In genomic region chr1:42243458-42243855, GRCm38 (mm10) we compare ENCODE assay signal across 8 mouse cellular contexts.
A peak's percentile ranks its signal among the peaks of the same experiment; 100 is the strongest.
DNase-seq lines count a peak whose midpoint lies in the region; ATAC-seq lines count a peak whose summit lies in the region.

No protein-coding gene starts in this region.

- H3K27ac ChIP-seq in heart, embryonic 12.5 days (ENCODE audit: poor library complexity, severe bottlenecking) = no peak overlapping the region
- H3K27ac ChIP-seq in hindbrain, embryonic 12.5 days = peak overlapping the region; percentile 91
- peak overlapping the region; percentile 88 for H3K27ac ChIP-seq in midbrain, embryonic 14.5 days (replicated peaks; ENCODE audit: low read depth, low read length)

- H3K27me3 ChIP-seq in heart, embryonic 12.5 days (replicated peaks) = no peaks in the 10 kb centered on the region
- no peaks in the 10 kb centered on the region for H3K27me3 ChIP-seq in hindbrain, embryonic 12.5 days
- no peaks in the 10 kb centered on the region for H3K27me3 ChIP-seq in midbrain, embryonic 14.5 days (ENCODE audit: control insufficient read depth, insufficient read depth, low read length)

- 37% methylated on average over 5 of the region's 5 CpGs for WGBS in heart, embryonic 12.5 days
- 22% methylated on average over 5 of the region's 5 CpGs for WGBS in hindbrain, embryonic 12.5 days
- WGBS in midbrain, embryonic 14.5 days = 0% methylated on average over 5 of the region's 5 CpGs

- H3K36me3 ChIP-seq in heart, embryonic 12.5 days = no peaks in the 10 kb centered on the region
- no peaks in the 10 kb centered on the region for H3K36me3 ChIP-seq in hindbrain, embryonic 12.5 days
- no peaks in the 10 kb centered on the region for H3K36me3 ChIP-seq in midbrain, embryonic 14.5 days (ENCODE audit: control insufficient read depth, insufficient read depth, low read length)

- peaks cover 15% of the 10 kb centered on the region for H3K4me1 ChIP-seq in heart, embryonic 12.5 days (replicated peaks)
- peaks cover 23% of the 10 kb centered on the region for H3K4me1 ChIP-seq in hindbrain, embryonic 12.5 days
- peaks cover 14% of the 10 kb centered on the region for H3K4me1 ChIP-seq in midbrain, embryonic 14.5 days (ENCODE audit: control insufficient read depth, insufficient read depth, low read length)

- intact Hi-C loops in heart, postnatal 14 days (cut with DNase I) = no loop called here
- intact Hi-C loops in left cerebral cortex, postnatal 25 days (cut with DNase I) = no loop called here

- H3K4me3 ChIP-seq in heart, embryonic 12.5 days = peak overlapping the region; percentile 21; the same call in 1 of the 2 replicates
- H3K4me3 ChIP-seq in hindbrain, embryonic 12.5 days = peak overlapping the region; percentile 14
- H3K4me3 ChIP-seq in midbrain, embryonic 14.5 days (replicated peaks; ENCODE audit: low read depth, low read length) = 0 out of 2 replicates have a peak overlapping the region, but pooled peaks have one; percentile 4

- H3K4me2 ChIP-seq in heart, embryonic 12.5 days = peak overlapping the region; percentile 57
- H3K4me2 ChIP-seq in hindbrain, embryonic 12.5 days (replicated peaks) = peak overlapping the region; percentile 47
- H3K4me2 ChIP-seq in midbrain, embryonic 14.5 days (ENCODE audit: low read length) = peak overlapping the region; percentile 48

- DNase-seq in heart, postnatal 14 days = no peak
- peak; percentile 20 for DNase-seq in adrenal gland, postnatal 25 days
- DNase-seq in midbrain, embryonic 14.5 days = peak; percentile 71
- no peak for DNase-seq in gastrocnemius, postnatal 4 days (ENCODE audit: low spot score in 2 of 2)
- no peak for DNase-seq in left cerebral cortex, postnatal 25 days (ENCODE audit: low spot score in 2 of 2)

- no peaks in the 10 kb centered on the region for H3K9me3 ChIP-seq in heart, embryonic 12.5 days (replicated peaks)
- H3K9me3 ChIP-seq in hindbrain, embryonic 12.5 days (replicated peaks) = no peaks in the 10 kb centered on the region
- no peaks in the 10 kb centered on the region for H3K9me3 ChIP-seq in midbrain, embryonic 14.5 days (ENCODE audit: control insufficient read depth, low read length)

- no peak for ATAC-seq in heart, embryonic 12.5 days (ENCODE audit: insufficient number of reproducible peaks, low FRiP score)
- ATAC-seq in hindbrain, embryonic 12.5 days (ENCODE audit: low FRiP score) = peak; percentile 48
- peak; percentile 61 for ATAC-seq in midbrain, embryonic 14.5 days (ENCODE audit: low FRiP score, low TSS enrichment)
- ATAC-seq in erythroblast, adult 5-6 weeks (replicated peaks; ENCODE audit: low FRiP score, poor library complexity, severe bottlenecking) = no peak

- H3K9ac ChIP-seq in heart, embryonic 12.5 days = peak overlapping the region; percentile 18; the same call in 1 of the 2 replicates
- H3K9ac ChIP-seq in hindbrain, embryonic 12.5 days = peak overlapping the region; percentile 50
- no peak overlapping the region; the same call in 1 of the 2 replicates for H3K9ac ChIP-seq in midbrain, embryonic 14.5 days (replicated peaks; ENCODE audit: low read length)

Comparison
In these comparisons a context has a peak if more than half of its experiments do, and no peak if none do; other contexts are left out.
1. ATAC-seq: peak in hindbrain, embryonic 12.5 days (single experiment) and midbrain, embryonic 14.5 days (single experiment); none in heart, embryonic 12.5 days (single experiment) and erythroblast, adult 5-6 weeks (single experiment).
2. DNase-seq: peak in adrenal gland, postnatal 25 days (single experiment) and midbrain, embryonic 14.5 days (single experiment); none in heart, postnatal 14 days (0 of 2), gastrocnemius, postnatal 4 days (0 of 2) and left cerebral cortex, postnatal 25 days (0 of 2).
3. Peak in every context shown above with its lines, with median percentiles within 50 percentile points of each other: H3K4me2 ChIP-seq and H3K4me3 ChIP-seq.